Mouse (Mus musculus): ENCODE data around the gene Palld. TPM values are rescaled to one million over a fixed set of nuclear protein-coding genes. Genes with fewer than 3 reads are reported as not detected.

Palld gene
- polyA plus RNA-seq, 1 experiment from 2014 or later, result 18.1 TPM

- Histone ChIP-seq H3K4me3 (no peak overlapping the region), H3K9ac (no peak overlapping the region), H3K4me2 (no peak overlapping the region), H3K27ac (replicated peaks) (no peak overlapping the region), H3K4me1 (replicated peaks) (0 out of 2 replicates have a peak, but pooled peaks cover 5% of the 10 kb centered on the region), H3K9me3 (no peaks in the 10 kb centered on the region), H3K27me3 (no peaks in the 10 kb centered on the region), H3K36me3 (no peaks in the 10 kb centered on the region)
- no peak for ATAC-seq (ENCODE audit: low FRiP score, low read depth)
- 80% methylated on average over 5 of the region's 5 CpGs for WGBS
Observed at GRCm38 (mm10) chr8:61462221-61462620, 440.3 kb downstream of the Palld start.

Other genes with a start within 250 kb of the Palld start
- gene Ddx60, start 25.4 kb upstream of the Palld start, polyA plus RNA-seq (2015; fragmentation: Nextera tagmentation; extraction: Ambion mirVana), result 0.22 and 0.69 TPM in 2 replicates
- 0.12 TPM in 1 of 2 replicates, not detected in the other for gene Anxa10, start 220.5 kb upstream of the Palld start, polyA plus RNA-seq (2015; fragmentation: Nextera tagmentation; extraction: Ambion mirVana)